Mouse (Mus musculus): ENCODE measurements around the gene Ptpn13.

DNA sequence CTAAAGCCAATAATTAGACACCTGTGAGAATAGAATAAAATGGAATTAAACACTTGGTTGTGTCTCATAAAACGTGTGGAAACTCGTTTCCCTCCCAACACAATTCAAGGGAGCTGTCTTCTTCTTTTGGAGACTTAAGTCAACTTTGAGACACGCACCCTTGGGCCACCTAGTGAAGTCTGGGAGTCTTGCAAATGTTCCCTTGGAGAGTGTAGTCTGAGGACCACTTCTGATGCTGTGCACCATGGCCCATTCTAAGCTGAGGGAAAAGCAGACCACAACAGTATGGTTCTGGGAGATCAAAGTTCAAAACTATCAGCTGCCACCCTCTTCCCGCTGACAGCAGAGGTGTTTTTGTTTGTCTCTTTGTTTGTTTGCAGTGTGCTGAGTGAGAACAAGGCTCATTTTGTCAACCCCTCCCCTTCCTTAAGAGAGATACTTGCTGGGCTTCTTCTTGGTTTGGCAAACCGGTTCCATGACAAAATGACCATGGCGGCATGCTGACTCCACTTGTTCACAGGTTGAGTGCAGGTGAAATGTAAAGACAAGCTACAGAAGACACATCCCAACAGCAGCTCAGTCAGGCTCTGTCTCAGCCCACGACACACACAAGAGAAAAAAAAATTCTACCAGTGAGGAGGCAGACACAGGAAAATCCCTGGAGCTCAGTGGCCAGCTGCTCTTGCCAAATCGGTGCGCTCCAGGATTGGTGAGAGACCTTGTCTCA lies 205.0 kb downstream of the Ptpn13 start:
- TF ChIP-seq CTCF (IDR thresholded peaks at IDR 0.05; ENCODE audit: borderline replicate concordance, extremely low read depth, insufficient read depth, insufficient read length) (no peak), POLR2A (IDR thresholded peaks at IDR 0.05; ENCODE audit: borderline replicate concordance, extremely low read depth, insufficient read depth, insufficient read length, poor library complexity, severe bottlenecking) (no peak)

All from brain, embryonic 14.5 days (tissue).